Mouse (Mus musculus): Measurements from ENCODE around the gene Phb2. TPM values are rescaled to one million over a fixed set of nuclear protein-coding genes. Genes with fewer than 3 reads are reported as not detected.
A peak's percentile ranks its signal among the peaks of the same experiment; 100 is the strongest.

The Phb2 gene
- polyA plus RNA-seq (2014; fragmentation: Nextera tagmentation; extraction: Ambion mirVana), result 362 and 370 TPM in 2 replicates

GRCm38 (mm10) chr6:124711824-124712782 lies at the start of gene Phb2, which contains the start of gene Emg1:
Gene Phb2, plus strand, starts transcription at chr6:124712336.
Gene Emg1, minus strand, starts transcription at chr6:124712178.
- H3K4me3 ChIP-seq (ENCODE audit: low read depth, low read length), result peak within 1 kb of the TSS; percentile 85
- ATAC-seq (ENCODE audit: insufficient read depth, low FRiP score, low TSS enrichment) (peak; percentile 95), DNase-seq (ENCODE audit: low spot score) (peak; percentile 99)
- H3K9ac ChIP-seq (ENCODE audit: low read length), result peak within 1 kb of the TSS; percentile 84
- H3K27ac ChIP-seq (ENCODE audit: low read depth, low read length), result peak within 1 kb of the TSS; percentile 54
- peak within 1 kb of the TSS; percentile 96 for H3K4me2 ChIP-seq (ENCODE audit: low read depth)
- H3K9me3 ChIP-seq (ENCODE audit: control insufficient read depth, low read length), result no peaks in the 10 kb centered on the region
- peaks cover 11% of the 10 kb centered on the region for H3K4me1 ChIP-seq (ENCODE audit: control insufficient read depth, insufficient read depth, low read length)
- under 1% methylated on average over 75 of the region's 76 CpGs for WGBS
- H3K27me3 ChIP-seq (ENCODE audit: control insufficient read depth, insufficient read depth, low read length), result no peaks in the 10 kb centered on the region
- H3K36me3 ChIP-seq (ENCODE audit: control insufficient read depth, insufficient read depth, low read length), result peaks cover 6% of the 10 kb centered on the region

- Histone ChIP-seq H3K9ac (ENCODE audit: low read length) (peak within 1 kb of the TSS; percentile 58), H3K4me1 (ENCODE audit: control insufficient read depth, insufficient read depth, low read length) (no peaks in the 10 kb centered on the region; the same call in 1 of the 2 replicates), H3K27me3 (ENCODE audit: control insufficient read depth, insufficient read depth, low read length) (no peaks in the 10 kb centered on the region), H3K4me3 (ENCODE audit: low read depth, low read length) (peak within 1 kb of the TSS; percentile 47), H3K27ac (ENCODE audit: low read depth, low read length) (peak within 1 kb of the TSS; percentile 53; the same call in 1 of the 2 replicates), H3K4me2 (ENCODE audit: low read depth) (peak within 1 kb of the TSS; percentile 62), H3K9me3 (ENCODE audit: control insufficient read depth, low read length) (no peaks in the 10 kb centered on the region), H3K36me3 (ENCODE audit: control insufficient read depth, insufficient read depth, low read length) (no peaks in the 10 kb centered on the region)
- peak; percentile 98 for DNase-seq (ENCODE audit: low spot score)
- under 1% methylated on average over 66 of the region's 87 CpGs for WGBS
- peak; percentile 97 for ATAC-seq (ENCODE audit: insufficient read depth, low FRiP score, low TSS enrichment)
Measured at GRCm38 (mm10) chr6:124662477-124663423, 49.4 kb upstream of the Phb2 start, which contains the start of gene Lpcat3. Gene Lpcat3, plus strand, starts transcription at chr6:124663027.

GRCm38 (mm10) chr6:124663424-124663795 lies 48.7 kb upstream of the Phb2 start:
- Histone ChIP-seq H3K9ac (ENCODE audit: low read length) (peak overlapping the region; percentile 54), H3K9me3 (ENCODE audit: control insufficient read depth, low read length) (no peaks in the 10 kb centered on the region), H3K36me3 (ENCODE audit: control insufficient read depth, insufficient read depth, low read length) (no peaks in the 10 kb centered on the region), H3K27me3 (ENCODE audit: control insufficient read depth, insufficient read depth, low read length) (no peaks in the 10 kb centered on the region), H3K4me2 (ENCODE audit: low read depth) (peak overlapping the region; percentile 62), H3K27ac (ENCODE audit: low read depth, low read length) (no peak overlapping the region), H3K4me1 (ENCODE audit: control insufficient read depth, insufficient read depth, low read length) (no peaks in the 10 kb centered on the region; the same call in 1 of the 2 replicates), H3K4me3 (ENCODE audit: low read depth, low read length) (peak overlapping the region; percentile 47)
- 18% methylated on average over 13 of the region's 13 CpGs for WGBS
- no peak for DNase-seq (ENCODE audit: low spot score)
- ATAC-seq (ENCODE audit: insufficient read depth, low FRiP score, low TSS enrichment), result no peak

- no peak overlapping the region for H3K27ac ChIP-seq (ENCODE audit: low read depth, low read length)
- 93% methylated on average over 7 of the region's 7 CpGs for WGBS
- no peak for ATAC-seq (ENCODE audit: insufficient read depth, low FRiP score, low TSS enrichment)
- H3K36me3 ChIP-seq (ENCODE audit: control insufficient read depth, insufficient read depth, low read length), result no peaks in the 10 kb centered on the region
- H3K9me3 ChIP-seq (ENCODE audit: control insufficient read depth, low read length), result no peaks in the 10 kb centered on the region
- H3K9ac ChIP-seq (ENCODE audit: low read length), result no peak overlapping the region
- no peak overlapping the region for H3K4me2 ChIP-seq (ENCODE audit: low read depth)
- DNase-seq (ENCODE audit: low spot score), result no peak
- no peaks in the 10 kb centered on the region; the same call in 1 of the 2 replicates for H3K4me1 ChIP-seq (ENCODE audit: control insufficient read depth, insufficient read depth, low read length)
- no peak overlapping the region for H3K4me3 ChIP-seq (ENCODE audit: low read depth, low read length)
- no peaks in the 10 kb centered on the region for H3K27me3 ChIP-seq (ENCODE audit: control insufficient read depth, insufficient read depth, low read length)
Measured at GRCm38 (mm10) chr6:124664256-124664655, 47.9 kb upstream of the Phb2 start.

GRCm38 (mm10) chr6:124665011-124665410 lies 47.1 kb upstream of the Phb2 start:
- Histone ChIP-seq H3K9ac (ENCODE audit: low read length) (no peak overlapping the region), H3K27ac (ENCODE audit: low read depth, low read length) (no peak overlapping the region), H3K9me3 (ENCODE audit: control insufficient read depth, low read length) (no peaks in the 10 kb centered on the region), H3K4me2 (ENCODE audit: low read depth) (no peak overlapping the region), H3K27me3 (ENCODE audit: control insufficient read depth, insufficient read depth, low read length) (no peaks in the 10 kb centered on the region), H3K36me3 (ENCODE audit: control insufficient read depth, insufficient read depth, low read length) (no peaks in the 10 kb centered on the region), H3K4me3 (ENCODE audit: low read depth, low read length) (no peak overlapping the region), H3K4me1 (ENCODE audit: control insufficient read depth, insufficient read depth, low read length) (no peaks in the 10 kb centered on the region; the same call in 1 of the 2 replicates)
- DNase-seq (ENCODE audit: low spot score), result no peak
- no peak for ATAC-seq (ENCODE audit: insufficient read depth, low FRiP score, low TSS enrichment)
- 93% methylated on average over 10 of the region's 10 CpGs for WGBS

- H3K27ac ChIP-seq (ENCODE audit: low read depth, low read length), result no peak overlapping the region
- DNase-seq (ENCODE audit: low spot score) (no peak), ATAC-seq (ENCODE audit: insufficient read depth, low FRiP score, low TSS enrichment) (no peak)
- WGBS, result 80% methylated on average over 10 of the region's 11 CpGs
- H3K27me3 ChIP-seq (ENCODE audit: control insufficient read depth, insufficient read depth, low read length), result no peaks in the 10 kb centered on the region
- no peak overlapping the region for H3K4me2 ChIP-seq (ENCODE audit: low read depth)
- H3K9me3 ChIP-seq (ENCODE audit: control insufficient read depth, low read length), result no peaks in the 10 kb centered on the region
- H3K4me3 ChIP-seq (ENCODE audit: low read depth, low read length), result no peak overlapping the region
- no peaks in the 10 kb centered on the region; the same call in 1 of the 2 replicates for H3K4me1 ChIP-seq (ENCODE audit: control insufficient read depth, insufficient read depth, low read length)
- no peak overlapping the region for H3K9ac ChIP-seq (ENCODE audit: low read length)
- no peaks in the 10 kb centered on the region for H3K36me3 ChIP-seq (ENCODE audit: control insufficient read depth, insufficient read depth, low read length)
Measured at GRCm38 (mm10) chr6:124669234-124669859, 42.8 kb upstream of the Phb2 start.

- H3K4me1 ChIP-seq (ENCODE audit: control insufficient read depth, insufficient read depth, low read length), result no peaks in the 10 kb centered on the region
- WGBS, result 92% methylated on average over 7 of the region's 7 CpGs
- no peak for ATAC-seq (ENCODE audit: insufficient read depth, low FRiP score, low TSS enrichment)
Measured at GRCm38 (mm10) chr6:124670281-124670900, 41.7 kb upstream of the Phb2 start.

More at GRCm38 (mm10) chr6:124670281-124670900, 41.7 kb upstream of the Phb2 start:
- H3K9ac ChIP-seq (ENCODE audit: low read length), result no peak overlapping the region
- H3K4me2 ChIP-seq (ENCODE audit: low read depth), result no peak overlapping the region
- H3K36me3 ChIP-seq (ENCODE audit: control insufficient read depth, insufficient read depth, low read length), result no peaks in the 10 kb centered on the region
- no peak for DNase-seq (ENCODE audit: low spot score)
- no peaks in the 10 kb centered on the region for H3K9me3 ChIP-seq (ENCODE audit: control insufficient read depth, low read length)
- no peak overlapping the region for H3K27ac ChIP-seq (ENCODE audit: low read depth, low read length)
- H3K27me3 ChIP-seq (ENCODE audit: control insufficient read depth, insufficient read depth, low read length), result no peaks in the 10 kb centered on the region
- H3K4me3 ChIP-seq (ENCODE audit: low read depth, low read length), result no peak overlapping the region

Measured in neural tube, embryonic 11.5 days (tissue).